Mouse (Mus musculus) cerebellum, postnatal 14 days (tissue): Measurements from ENCODE around the gene Ldah.

Experiments
- DNase-seq, 2 experiments: peaks; one replicate each; pipeline ENCODE4 v3.0.0; 2021; ENCODE audit warnings: mixed read lengths in 2 of 2

Ldah gene

DNA sequence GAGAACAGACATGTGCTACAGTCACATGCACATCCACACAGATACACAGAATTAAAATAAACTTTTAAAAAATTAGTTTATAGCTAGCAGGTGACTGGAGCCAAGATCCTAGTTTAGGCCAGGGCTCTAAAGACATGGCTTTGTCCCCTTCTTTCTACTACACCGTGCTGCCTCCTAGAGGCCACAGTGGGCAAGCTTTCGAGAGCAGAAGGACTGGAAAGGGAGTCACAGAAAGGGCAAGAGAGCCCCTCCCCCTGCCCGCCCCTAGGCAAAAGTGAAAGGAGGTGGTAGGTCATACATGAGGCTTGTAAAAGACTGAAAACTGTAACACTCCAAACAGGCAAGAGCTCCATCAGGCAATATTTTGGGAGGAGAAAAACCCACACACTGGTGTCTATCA lies 80.1 kb downstream of the Ldah start:
- no peak for DNase-seq

DNA sequence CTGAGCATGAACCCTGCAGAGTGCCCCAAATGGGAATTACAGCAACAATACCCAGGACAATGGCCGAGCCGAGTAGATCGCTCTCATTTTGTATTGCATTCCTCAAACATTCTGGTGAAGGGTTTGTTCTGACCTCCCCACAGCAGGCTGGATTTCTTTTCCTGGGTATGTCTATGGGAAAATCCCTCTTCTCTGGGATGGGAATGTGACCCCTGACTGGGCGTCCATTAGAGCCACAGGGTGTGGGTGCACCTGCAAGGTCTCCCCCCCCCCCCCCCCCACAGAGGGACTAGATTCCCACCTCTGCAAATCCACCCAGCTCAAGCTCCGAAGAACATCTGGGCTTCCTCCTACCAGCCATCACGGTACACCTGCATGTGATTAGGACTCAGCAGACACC lies 81.2 kb downstream of the Ldah start:
- DNase-seq: no peak

DNA sequence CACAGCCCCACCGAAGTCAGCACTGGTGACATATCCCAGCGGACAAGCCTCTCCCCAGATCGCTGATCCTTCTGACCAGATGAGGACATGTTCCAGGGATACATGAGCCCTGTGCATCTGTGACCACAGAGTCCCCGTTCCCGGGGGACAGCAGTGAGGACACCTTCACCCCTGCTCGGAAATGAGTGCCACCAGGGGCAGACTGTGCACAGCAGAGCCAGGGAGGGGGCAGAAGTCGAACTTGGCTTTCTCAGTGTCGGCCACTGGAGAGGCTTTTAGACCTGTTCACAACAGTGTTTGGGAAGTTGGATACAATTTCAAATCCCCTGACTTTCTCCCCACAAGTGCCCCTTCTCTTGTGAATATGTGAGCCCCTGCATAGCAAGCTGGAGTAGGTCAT lies 81.6 kb downstream of the Ldah start:
- no peak for DNase-seq

DNA sequence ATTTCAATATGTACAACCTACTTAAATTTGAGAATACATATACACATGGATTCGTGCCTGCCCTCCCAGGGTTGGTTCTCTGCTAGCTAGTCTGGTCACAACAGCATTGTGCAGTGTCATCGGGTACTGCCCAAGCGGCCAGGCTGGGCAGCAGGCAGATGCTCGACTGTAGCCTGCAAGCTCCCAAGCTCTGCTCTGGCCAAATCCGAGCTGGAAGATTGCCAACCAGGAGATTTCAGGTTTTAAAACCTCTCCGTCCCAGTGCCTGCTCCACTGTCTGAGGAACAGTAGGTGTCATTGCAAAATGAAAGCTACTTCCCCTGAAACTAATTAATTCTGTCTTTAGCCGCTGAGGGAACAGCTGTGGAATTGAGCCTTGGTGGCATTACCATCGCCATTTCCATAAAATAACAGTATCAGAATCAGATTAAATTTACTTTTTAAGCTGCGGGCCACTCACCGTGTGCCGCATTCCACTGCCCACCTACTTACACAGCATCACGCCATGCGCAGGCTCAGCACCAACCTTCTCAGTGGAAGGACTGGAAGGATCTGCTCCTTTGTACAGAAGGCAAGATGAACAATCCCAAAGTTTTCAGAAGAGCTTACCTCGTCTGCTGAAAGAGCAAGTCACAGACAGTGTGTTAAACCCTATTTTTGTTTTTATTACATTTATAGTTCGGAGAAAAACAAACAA lies 83.4 kb downstream of the Ldah start:
- DNase-seq: peak; percentile 80 to 84

DNA sequence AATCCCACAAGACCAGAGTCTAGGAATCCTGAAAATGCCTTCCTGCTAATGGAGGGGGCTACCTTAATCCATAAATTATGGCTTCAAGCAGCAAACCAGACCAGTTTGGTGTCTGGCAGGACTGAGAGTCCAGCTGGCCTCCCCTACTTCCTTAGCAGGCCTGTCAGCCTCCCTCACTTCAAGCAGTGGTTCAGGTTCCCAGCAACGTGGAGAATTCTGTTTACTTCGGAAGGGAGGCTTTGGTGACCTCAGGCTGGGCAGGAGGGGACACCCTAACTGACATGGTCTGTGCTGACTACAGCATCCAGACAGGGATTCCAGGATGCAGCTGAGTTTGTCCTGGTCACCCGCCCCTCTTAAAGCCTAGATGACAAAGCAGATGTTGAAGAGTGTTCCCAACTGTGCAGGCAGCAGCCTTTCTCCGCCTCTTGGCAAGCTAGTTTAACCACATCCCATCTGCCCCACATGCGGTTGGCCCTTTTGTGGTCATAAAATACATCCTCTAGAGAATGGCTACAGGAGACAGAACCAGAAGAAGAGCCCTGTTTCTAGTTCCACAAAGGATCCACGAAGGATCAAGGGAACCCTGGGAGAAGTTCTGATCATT lies 87.5 kb downstream of the Ldah start:
- DNase-seq: no peak

DNA sequence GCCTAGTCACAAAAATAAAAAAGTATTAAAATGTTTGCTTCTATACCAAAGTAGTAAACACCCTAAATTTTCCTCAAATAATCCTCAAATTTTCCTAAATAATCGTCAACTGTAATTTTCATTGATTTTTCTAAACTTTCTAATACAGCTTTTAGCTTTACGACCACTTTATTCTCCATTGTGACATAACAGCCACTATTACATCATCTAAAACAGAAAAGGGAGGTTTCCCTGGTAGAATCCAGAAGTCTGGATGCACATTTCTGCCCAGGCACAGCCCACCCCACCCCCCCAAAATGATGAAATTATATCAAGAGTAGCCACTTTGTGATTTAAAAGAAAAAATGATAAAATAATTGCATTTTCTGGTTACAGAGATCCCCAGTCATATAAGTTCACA lies 88.2 kb downstream of the Ldah start:
- DNase-seq: no peak

DNA sequence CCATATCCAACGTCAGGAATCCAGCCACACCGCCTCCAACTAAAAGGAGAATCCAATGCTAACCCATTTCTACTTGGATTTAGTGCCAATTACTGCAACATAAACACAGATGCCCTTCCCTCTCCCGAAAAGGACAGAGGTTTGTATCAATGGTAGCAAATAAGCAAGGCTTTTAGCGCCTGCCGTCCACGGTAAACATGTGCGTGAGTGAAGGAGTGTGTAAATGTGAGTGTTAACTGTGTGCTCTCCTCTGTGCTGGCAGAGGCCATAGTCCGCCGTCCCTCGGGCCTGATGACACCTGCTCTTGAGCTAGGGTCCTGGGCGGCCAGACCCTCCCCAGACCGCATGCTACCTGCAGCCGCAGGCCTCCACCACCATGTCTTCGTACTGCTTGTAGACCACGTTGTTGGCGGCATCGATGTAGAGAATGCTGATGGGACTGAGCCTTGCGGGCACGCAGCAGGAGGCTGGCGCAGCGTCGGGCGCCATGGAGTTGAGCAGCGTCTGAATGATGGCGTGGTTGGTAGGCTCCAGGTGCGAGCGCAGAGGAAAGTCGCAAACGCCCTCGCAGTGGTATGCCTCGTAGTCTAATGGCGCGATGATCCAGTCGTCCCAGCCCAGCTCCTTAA lies 89.8 kb downstream of the Ldah start:
- DNase-seq: no peak

DNA sequence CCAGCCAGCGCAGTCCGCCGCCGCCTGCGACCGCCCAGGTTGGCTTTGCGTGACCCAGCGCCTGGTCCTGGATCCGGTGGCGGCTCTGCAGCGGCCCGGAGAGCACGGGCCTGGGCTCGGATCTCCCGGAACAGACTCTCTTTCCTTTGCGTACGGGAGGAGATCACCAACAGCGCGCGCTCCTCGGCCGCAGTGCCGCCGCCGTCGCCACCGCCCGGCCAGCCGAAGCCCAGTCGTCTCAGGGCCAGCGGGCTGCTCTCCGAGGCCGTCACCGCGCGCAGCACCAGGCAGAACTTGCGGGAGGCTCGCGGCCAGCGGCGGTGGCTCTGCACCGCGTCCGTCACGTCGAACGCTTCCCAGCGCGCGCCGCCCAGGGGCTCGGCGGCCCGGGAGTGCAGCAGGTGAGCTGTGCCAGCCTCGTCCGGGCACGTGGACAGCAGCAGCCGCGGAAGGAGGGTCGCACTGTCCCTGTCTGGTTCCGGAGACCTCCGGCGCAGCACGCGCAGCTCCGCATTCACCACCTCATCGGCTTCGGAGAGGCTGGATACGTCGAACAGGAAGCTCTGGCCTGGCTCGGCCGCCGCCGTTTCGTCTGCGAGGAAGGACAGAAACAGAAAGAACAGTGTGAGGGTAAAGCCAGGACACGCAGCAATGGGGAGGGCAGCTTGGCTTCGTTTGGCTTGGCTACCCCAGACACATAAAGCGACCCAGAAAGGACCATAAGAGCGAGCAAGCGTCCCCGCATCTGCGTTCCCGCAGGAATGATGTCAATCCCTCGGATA lies 90.6 kb downstream of the Ldah start:
- no peak for DNase-seq

DNA sequence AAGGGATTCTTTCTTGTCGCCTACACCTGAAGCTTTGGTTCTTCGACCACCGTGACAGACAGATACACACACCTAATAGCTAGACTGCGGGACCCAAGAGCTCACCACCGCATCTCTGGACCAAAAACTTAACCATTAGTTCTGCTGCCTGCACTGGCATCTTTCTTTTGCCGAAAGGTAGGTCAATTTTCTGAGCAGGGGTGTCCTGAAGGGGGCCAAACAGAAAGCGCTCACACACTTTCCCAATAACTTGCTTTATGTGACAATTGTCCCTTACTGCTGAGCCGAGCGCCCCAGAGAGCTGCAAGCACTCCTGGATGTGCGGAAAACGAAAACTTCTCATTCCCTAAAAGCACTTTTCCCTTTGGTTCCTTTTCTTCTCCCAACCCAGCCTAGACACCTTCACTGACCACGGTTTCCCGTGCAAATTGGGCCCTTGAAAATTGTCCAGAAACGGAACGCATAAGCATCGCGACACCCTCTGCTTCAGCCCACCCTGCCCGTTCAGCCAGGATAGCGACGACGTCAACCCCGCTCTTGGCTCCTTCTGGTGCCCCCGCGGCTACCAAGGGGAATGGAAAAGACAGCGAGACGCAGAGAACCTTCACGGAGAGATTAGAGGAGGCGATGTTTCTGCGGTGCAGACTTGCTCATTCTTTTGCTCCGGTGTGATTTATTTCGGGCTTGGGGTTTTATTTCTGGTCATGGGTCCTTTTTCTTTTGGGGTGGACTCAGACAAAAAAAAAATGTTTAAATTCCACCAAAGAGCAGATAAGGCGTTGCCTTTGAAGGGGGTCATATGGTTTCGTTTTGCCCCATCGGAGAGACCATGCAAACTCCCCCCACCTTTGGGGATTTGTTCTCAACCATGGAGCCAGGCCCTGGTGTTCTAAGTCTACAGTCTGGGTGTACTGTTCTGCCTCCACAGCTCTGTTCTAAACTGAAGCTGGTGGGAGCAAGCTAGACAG lies 91.5 kb downstream of the Ldah start:
- no peak for DNase-seq

DNA sequence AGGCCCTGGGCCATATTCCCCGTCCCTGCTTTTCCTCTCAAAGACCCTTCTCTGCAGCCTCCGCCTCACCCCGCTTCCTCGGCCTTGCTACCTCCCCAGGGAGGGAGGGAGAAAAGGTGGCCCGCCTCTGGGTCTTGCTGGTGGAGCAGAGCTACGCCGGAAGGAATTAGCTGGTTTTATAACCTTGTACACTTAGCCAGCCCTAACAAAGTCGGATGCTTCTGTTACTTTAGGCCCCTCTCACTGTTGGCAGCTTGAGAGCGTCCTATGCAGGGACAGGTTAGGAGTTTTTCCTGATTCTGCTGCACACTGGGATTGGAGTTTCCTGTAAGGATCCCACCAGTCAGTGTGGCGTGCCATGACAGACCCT lies 92.2 kb downstream of the Ldah start:
- DNase-seq: no peak

DNA sequence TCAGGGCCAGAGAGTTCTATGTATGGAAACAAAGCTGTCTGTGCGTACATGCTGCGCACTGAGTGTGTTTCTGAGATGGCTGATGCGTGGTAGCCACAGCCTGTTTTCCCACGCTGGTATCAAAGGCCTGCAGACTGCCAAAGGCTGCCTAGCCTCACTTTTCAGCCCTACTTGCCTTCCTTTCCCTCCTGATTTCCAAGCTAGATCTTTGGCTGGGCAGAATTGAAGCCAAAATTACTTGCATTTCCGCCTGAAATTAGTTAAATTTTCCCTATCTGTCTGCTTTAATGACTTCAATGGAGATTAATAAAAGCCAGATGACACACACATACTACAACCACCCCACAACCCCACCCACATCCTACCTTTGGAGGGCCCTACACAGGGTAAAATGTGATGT lies 92.6 kb downstream of the Ldah start:
- no peak for DNase-seq

DNA sequence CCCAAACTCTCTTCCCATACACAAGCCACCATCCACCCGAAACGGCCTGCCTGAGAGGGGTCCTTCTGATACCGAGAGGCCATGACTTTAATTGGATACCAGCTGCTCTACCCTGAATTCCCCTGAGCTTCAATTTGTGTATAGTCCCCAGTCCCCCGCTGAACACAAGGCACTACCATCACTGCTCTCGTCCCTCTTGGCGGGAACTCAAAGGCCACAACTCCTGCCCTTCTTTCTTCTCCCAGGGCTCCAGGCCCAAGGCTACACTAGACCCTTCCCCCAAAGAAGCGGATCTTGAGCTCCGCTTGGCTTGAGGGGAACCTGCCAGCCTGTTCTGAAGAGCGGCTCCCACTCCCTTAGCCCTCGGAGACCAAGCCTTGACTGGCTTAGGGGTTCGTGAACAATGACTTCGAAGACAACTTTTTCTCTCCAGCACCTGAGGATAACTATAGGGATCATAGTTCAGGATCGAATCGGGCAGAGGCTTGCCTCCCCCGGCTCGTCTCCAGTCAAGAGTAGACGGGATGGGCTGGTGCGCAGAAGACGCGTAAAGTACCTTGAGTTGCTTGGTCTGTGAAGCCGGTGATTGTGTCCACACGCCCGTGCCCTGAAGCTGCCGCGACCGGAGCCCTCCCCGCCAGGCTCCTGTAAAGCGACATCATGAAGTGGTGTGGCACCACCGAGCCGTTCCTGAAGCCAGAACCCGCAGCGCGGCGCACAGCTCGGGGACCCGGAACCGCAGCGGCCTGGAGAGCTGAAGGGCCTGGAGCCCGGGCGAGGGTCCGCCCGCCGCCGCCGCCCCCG lies 93.3 kb downstream of the Ldah start:
- DNase-seq: no peak

DNA sequence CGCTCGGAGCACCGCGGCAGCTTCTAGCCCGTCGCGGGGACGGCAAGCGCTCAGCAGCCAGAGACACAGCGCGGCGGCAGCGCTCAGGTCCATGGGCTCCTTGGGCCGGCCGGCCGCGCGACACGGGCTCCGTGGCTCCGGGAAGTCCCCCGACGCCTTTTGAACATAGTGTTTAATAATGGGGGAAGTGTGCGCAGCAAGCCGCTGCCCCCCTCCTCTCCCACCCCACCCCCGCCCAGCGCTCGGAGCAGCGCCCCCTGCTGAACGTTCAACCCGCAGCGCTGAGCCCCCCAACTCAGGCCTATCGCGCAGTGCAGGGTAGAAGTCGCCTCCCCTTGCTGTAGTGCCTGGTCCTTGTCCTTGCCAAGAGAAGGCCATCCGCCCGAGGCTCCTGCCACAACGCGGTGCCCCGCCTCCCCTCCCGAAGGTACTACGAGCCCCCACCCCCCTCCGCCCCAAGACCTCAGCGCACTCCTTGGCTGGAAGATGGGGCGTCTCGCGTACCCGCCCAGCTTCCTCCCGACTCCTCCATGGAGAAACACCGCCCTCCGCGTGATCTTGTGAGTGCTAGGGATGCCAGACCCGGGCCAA lies 94.0 kb downstream of the Ldah start, which contains the start of gene Gdf7:
Gdf7 (minus strand) TSS at position 114 of the 591 bp plus-strand sequence.
- DNase-seq: no peak

DNA sequence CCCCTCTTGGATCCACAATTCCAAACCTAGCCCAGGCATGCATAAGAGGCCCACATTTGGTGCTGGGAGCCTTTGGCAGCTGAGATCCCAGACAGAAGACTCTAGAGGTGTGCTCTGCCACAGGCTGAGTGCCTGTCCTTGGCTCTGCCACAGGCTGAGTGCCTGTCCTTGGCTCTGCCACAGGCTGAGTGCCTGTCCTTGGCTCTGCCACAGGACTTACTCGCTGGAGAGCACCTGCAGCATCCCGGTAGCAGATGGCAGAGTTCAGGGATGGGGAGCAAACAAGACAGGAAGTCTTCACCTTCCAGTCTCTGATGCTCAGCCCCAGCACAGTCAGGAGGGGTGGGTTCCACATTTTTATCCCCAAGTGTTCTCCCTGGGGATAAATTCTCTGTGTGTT lies 97.4 kb downstream of the Ldah start:
- DNase-seq: no peak

DNA sequence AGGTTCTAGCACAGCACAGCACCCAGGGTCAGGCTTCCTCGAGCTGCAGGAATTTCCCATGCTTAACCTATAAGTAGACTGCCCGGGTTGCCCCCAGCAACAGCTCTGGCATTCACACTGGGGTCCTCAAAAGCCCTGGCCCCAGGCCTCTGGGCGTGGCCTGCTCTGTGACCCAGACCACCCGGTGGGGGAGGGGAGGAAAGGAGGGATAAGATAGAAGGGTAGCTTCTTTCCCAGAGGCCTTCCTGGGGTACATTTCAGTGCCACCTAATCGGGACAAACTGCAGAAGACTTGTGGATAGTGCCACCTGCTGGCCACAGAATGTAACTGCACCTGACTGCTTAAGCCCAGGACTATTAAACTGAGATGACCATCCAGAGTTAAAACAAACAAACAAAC lies 98.5 kb downstream of the Ldah start:
- peak; percentile 84 to 85 for DNase-seq

DNA sequence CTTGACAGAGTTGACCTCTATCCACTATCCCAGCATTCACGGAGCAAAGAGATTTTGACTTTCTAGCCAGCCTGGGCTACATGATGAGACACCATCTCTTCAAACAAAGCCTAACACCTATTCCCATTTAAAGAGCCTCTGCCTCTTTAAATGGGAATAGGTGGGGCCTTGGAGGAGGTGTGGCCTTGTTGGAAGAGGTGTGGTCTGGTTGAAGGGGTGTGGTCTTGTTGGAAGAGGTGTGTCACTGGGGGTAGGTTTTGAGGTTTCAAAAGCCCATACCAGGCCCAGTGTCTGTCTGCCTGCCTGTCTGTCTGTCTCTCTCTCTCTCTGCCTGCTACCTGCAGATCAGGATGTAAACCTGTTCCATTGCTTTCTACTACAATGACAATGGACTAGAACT lies 99.0 kb downstream of the Ldah start:
- DNase-seq: no peak

DNA sequence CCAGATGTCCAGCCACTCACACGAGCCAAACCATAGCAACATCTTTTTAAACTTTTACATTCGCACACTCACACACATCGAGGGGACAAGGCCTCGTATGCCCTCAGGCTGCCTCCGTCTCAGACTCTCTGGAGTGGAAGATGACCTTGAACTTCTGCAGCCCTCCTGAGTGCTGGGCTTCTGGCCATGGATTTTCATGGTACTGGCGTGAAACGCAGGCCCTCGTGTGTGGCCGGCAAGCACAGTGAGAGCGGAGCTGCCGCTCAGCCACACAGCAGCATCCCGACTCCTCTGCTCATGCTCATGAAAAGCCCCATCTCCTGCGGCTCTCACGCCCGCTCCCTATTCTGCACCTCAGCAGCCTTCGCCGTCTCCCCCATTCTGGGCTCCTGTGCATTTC lies 103.1 kb downstream of the Ldah start:
- DNase-seq: no peak

DNA sequence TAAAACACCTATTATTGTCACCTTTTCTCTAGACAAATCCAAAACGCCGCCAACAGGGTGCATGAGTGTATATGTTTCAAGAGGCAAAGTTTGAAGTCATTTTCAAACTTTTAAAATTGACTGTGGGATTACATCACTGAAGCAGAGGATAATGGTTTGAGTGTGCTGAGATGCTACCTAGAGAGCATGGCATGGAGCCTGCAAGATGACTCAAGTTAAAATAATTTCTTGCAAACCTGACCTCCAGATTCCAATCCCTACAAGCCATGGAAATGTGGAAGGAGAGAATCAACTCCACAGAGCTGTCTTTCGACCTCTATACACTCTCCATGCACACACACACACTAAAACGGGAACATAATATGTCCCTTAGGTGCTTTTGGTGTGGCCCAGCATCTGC lies 104.4 kb downstream of the Ldah start:
- DNase-seq: no peak

DNA sequence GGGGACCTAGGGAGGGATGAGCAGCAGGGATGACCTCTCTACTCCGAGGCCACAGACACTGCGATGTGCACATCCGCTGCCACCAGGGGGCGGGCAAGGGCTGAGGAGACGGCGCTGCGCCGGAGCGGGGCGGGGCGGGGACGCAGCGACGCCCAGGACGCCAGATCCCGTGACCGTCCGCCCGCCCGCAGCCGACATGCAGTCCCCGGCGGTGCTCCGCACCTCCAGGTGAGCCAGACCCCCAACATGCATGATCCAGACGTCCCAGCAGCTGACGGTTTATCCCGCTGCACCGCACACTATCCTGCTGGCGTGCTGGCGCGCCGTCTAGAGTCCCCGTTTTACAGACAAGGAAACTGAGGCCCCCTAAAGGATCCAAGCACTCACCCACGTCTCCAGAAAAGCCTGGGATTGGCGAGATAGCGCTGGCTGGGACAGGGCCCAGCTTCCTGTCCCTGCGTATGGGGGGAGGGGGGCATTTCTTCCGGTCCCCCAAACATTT lies 105.4 kb downstream of the Ldah start, which contains the start of gene Hs1bp3:
Hs1bp3 (plus strand) TSS at position 163 of the 502 bp plus-strand sequence.
- peak; percentile 92 to 97 for DNase-seq

DNA sequence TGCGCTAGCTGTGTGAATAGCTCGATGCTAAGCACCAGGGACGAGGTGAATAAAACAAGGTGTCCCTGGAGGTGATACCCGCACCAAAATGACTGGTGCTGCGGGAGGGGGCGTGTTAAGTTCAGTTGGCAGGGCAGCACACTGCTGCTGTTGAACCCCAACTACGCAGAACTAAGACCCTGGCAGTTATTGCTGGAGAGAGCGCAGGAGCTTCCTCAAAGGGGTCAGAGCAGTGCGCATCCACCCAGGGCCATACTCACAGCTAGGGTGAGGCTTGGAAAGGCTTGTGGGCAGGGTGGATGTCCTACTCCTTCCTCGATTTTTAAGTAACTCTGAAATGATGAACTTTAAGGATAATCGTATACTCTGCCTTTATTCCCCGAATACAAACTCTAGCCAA lies 105.9 kb downstream of the Ldah start:
- DNase-seq: no peak

DNA sequence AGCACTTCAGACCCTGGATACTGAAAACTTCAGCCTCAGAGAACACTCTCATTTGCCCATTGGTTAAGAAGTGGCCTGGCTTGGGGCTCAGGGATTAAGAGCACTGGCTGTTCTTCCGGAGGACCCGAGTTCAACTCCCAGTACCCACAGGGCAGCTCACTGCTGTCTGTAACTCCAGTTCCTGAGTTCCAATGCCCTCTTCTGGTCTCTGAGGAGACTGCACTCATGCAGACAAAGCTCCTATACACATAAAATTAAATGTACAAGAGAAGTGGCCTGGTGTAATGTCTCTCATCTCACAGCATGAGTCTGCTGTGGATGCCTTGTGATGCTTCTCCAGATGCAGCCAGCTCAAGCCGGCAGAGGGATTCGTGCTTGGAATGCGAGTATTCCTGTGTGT lies 108.6 kb downstream of the Ldah start:
- no peak for DNase-seq
